Mouse (Mus musculus): Measurements from ENCODE around the gene Elk3. TPM values are rescaled to one million over a fixed set of nuclear protein-coding genes. Genes with fewer than 3 reads are reported as not detected.

Gene Elk3
- polyA plus RNA-seq, 1 experiment from 2014 or later = 53.9 TPM

DNA sequence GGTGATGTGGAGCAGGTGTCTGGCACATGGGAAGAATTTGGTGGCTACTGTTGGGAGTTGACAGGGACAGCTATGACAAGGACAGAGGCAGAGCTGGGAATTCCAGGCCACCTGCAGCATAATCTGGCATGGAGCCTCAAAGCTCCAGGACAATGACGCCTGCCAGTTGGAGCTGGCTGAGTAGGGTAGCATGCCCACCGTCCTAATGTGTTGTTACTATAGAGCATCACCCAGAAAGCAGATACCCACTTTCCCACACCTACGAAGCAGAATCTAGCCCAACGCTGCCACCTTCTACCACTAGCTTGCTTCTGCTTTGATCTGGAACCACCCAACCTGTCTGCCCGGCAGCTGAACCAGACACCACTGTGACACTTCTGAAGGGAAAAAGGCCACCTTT is 46.9 kb downstream of the Elk3 start:
- 77% methylated on average over 5 of the region's 5 CpGs for WGBS
- 0 out of 2 replicates have a peak, but pooled peaks cover 16% of the 10 kb centered on the region for H3K36me3 ChIP-seq (ENCODE audit: insufficient read depth, low read length)
- no peak for TF ChIP-seq CTCF (IDR thresholded peaks at IDR 0.05; ENCODE audit: low read depth)

DNA sequence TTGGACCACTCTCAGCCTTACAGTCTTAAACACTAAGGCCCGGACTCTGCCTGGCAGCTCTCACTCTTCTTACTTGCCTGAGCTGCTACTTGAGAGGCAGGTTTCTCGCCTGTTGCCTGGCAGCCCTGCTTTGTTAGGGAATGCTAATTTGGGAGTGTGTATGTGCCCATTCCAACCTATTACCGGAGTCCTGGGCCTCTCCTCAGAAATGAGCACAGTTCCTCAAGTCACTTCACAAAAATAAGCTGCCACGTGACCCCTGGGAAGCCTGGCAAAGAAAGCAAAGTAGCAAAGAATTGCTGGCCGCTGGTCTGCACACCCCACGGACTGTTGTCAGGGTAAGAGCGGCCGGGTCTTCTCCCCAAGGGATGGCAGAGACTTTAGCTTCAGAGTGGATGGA is 47.5 kb downstream of the Elk3 start:
- H3K4me2 ChIP-seq (ENCODE audit: low read length) = no peak overlapping the region
- ATAC-seq (replicated peaks; ENCODE audit: low FRiP score, low read depth) = no peak
- 0 out of 2 replicates have a peak, but pooled peaks cover 16% of the 10 kb centered on the region for H3K36me3 ChIP-seq (ENCODE audit: insufficient read depth, low read length)
- DNase-seq (ENCODE audit: low spot score) = no peak
- TF ChIP-seq CTCF (IDR thresholded peaks at IDR 0.05; ENCODE audit: low read depth) = no peak
- 65% methylated on average over 8 of the region's 8 CpGs for WGBS
- H3K4me3 ChIP-seq (replicated peaks; ENCODE audit: low read depth, low read length) = no peak overlapping the region
- peak overlapping the region; percentile 31; the same call in 1 of the 2 replicates for H3K27ac ChIP-seq
- H3K4me1 ChIP-seq (replicated peaks; ENCODE audit: insufficient read depth, low read length) = peaks cover 11% of the 10 kb centered on the region
- no peaks in the 10 kb centered on the region for H3K9me3 ChIP-seq (replicated peaks; ENCODE audit: low read length)
- H3K27me3 ChIP-seq (ENCODE audit: insufficient read depth, low read length) = no peaks in the 10 kb centered on the region
- no peak overlapping the region for H3K9ac ChIP-seq (ENCODE audit: low read depth, low read length)

More for the DNA sequence above, 46.9 kb downstream of the Elk3 start:
- no peaks in the 10 kb centered on the region for H3K9me3 ChIP-seq (replicated peaks; ENCODE audit: low read length)
- H3K27ac ChIP-seq = no peak overlapping the region
- H3K4me2 ChIP-seq (ENCODE audit: low read length) = no peak overlapping the region
- H3K4me1 ChIP-seq (replicated peaks; ENCODE audit: insufficient read depth, low read length) = peaks cover 11% of the 10 kb centered on the region
- no peak for DNase-seq (ENCODE audit: low spot score)
- no peak; the same call in 1 of the 2 replicates for ATAC-seq (replicated peaks; ENCODE audit: low FRiP score, low read depth)
- no peak overlapping the region for H3K4me3 ChIP-seq (replicated peaks; ENCODE audit: low read depth, low read length)
- no peak overlapping the region for H3K9ac ChIP-seq (ENCODE audit: low read depth, low read length)
- H3K27me3 ChIP-seq (ENCODE audit: insufficient read depth, low read length) = no peaks in the 10 kb centered on the region

DNA sequence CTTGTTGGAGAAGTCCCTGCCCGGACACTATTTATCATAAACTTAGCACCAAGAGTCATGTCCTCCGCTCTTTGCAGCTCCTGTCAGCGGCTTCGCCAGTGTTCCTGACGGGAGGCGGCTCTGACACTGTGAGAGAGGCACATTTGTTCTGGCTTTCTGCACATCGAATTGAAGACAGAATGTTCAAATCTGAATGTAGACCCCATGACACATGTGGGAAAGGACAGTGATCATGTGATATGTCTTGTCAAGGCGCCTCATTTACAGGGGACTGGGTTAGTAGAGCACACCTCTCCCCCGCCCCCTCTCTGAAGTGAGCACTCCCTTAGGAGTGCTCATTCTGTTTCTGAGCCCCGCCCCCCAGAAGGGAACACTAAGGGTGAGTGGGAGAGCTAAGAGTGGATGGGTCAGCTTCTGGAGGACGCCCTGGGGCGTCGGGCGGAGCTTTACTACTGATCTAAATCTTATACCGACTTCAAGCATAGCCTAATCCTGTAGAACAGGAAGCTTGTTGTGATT is 48.9 kb downstream of the Elk3 start:
- DNase-seq (ENCODE audit: low spot score) (peak; percentile 72), ATAC-seq (replicated peaks; ENCODE audit: low FRiP score, low read depth) (peak; percentile 80)
- Histone ChIP-seq H3K36me3 (ENCODE audit: insufficient read depth, low read length) (0 out of 2 replicates have a peak, but pooled peaks cover 16% of the 10 kb centered on the region), H3K4me1 (replicated peaks; ENCODE audit: insufficient read depth, low read length) (peaks cover 11% of the 10 kb centered on the region), H3K27me3 (ENCODE audit: insufficient read depth, low read length) (no peaks in the 10 kb centered on the region), H3K4me3 (replicated peaks; ENCODE audit: low read depth, low read length) (no peak overlapping the region), H3K4me2 (ENCODE audit: low read length) (peak overlapping the region; percentile 39), H3K27ac (peak overlapping the region; percentile 81), H3K9ac (ENCODE audit: low read depth, low read length) (no peak overlapping the region), H3K9me3 (replicated peaks; ENCODE audit: low read length) (no peaks in the 10 kb centered on the region)
- no peak for TF ChIP-seq CTCF (IDR thresholded peaks at IDR 0.05; ENCODE audit: low read depth)
- 7% methylated on average over 15 of the region's 15 CpGs for WGBS

DNA sequence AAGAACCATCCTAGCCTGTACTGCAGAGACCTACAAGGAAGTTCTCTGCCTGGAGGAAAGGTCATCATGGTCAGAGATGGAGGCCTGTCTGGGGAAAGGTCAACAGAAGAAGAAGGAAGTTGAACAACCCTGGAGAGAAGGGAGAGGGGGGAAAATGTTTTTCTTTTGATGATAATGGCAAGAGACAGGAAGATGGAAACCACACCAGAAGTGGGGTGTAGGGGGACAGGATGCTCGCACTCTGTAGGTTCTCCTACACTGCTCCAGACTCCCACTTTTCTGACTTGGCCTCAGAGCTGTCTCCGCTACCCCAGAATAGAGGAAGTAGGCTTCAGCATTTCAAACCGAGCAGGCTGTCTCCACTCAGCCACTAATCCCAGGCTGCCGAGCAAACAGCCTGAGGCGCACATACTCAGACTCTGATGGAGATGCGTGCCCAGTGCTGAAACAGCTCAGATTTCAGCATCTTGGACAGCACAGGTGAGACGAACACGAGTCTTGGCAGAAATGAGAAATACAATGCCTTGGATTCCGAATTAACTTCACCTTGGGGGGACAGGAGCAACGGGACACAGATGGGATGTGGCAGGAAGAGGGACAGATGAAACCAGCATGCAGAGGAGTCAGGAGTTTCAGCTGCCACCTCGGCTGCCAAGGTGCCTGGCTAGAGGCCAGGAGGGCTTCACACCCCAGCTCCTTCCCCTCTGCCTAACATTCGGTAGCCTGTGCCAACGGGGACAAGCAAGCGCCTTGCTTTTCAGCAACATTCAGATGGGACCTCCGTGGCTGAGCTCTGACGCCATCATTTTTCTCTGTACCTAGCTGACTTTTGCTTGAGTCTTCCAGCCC is 49.6 kb downstream of the Elk3 start:
- H3K9me3 ChIP-seq (replicated peaks; ENCODE audit: low read length) = no peaks in the 10 kb centered on the region
- 0 out of 2 replicates have a peak, but pooled peaks cover 16% of the 10 kb centered on the region for H3K36me3 ChIP-seq (ENCODE audit: insufficient read depth, low read length)
- peaks cover 11% of the 10 kb centered on the region for H3K4me1 ChIP-seq (replicated peaks; ENCODE audit: insufficient read depth, low read length)
- 20% methylated on average over 16 of the region's 16 CpGs for WGBS
- ATAC-seq (replicated peaks; ENCODE audit: low FRiP score, low read depth) (peak; percentile 46; the same call in 1 of the 2 replicates), DNase-seq (ENCODE audit: low spot score) (no peak)
- no peak overlapping the region for H3K4me3 ChIP-seq (replicated peaks; ENCODE audit: low read depth, low read length)
- H3K9ac ChIP-seq (ENCODE audit: low read depth, low read length) = no peak overlapping the region
- H3K27ac ChIP-seq = peak overlapping the region; percentile 81
- peak overlapping the region; percentile 39 for H3K4me2 ChIP-seq (ENCODE audit: low read length)
- no peak for TF ChIP-seq CTCF (IDR thresholded peaks at IDR 0.05; ENCODE audit: low read depth)
- no peaks in the 10 kb centered on the region for H3K27me3 ChIP-seq (ENCODE audit: insufficient read depth, low read length)

DNA sequence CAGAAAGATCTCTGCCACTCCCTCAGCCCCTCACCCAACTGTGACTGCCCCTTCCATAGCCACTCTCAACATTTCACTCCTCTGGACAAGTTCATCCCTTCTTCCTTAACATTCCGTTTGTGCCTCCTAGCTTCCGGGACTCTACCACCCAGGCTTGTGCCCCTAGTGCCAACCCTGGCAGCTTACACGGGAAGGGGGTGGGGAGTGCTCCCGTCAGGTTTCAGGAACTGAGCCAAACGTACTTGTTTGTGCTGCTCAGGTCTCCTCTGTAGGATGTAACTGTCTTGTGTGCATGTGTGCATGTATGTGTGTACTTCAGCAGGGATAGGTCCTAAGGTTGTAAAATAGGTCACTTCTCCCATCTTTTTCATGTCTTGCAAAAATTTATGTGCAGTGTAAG is 51.1 kb downstream of the Elk3 start:
- Histone ChIP-seq H3K9me3 (replicated peaks; ENCODE audit: low read length) (no peaks in the 10 kb centered on the region), H3K36me3 (ENCODE audit: insufficient read depth, low read length) (0 out of 2 replicates have a peak, but pooled peaks cover 15% of the 10 kb centered on the region), H3K27ac (no peak overlapping the region), H3K4me3 (replicated peaks; ENCODE audit: low read depth, low read length) (no peak overlapping the region), H3K4me1 (replicated peaks; ENCODE audit: insufficient read depth, low read length) (peaks cover 16% of the 10 kb centered on the region), H3K9ac (ENCODE audit: low read depth, low read length) (no peak overlapping the region), H3K4me2 (ENCODE audit: low read length) (no peak overlapping the region), H3K27me3 (ENCODE audit: insufficient read depth, low read length) (no peaks in the 10 kb centered on the region)
- TF ChIP-seq CTCF (IDR thresholded peaks at IDR 0.05; ENCODE audit: low read depth) = no peak
- 63% methylated on average over 5 of the region's 5 CpGs for WGBS
- ATAC-seq (replicated peaks; ENCODE audit: low FRiP score, low read depth) (no peak), DNase-seq (ENCODE audit: low spot score) (no peak)

- DNase-seq (ENCODE audit: low spot score) = no peak
- 56% methylated on average over 13 of the region's 13 CpGs for WGBS
- peak overlapping the region; percentile 42; the same call in 1 of the 2 replicates for H3K27ac ChIP-seq
Observed at GRCm38 (mm10) chr10:93255294-93255693, 55.6 kb downstream of the Elk3 start.

More at GRCm38 (mm10) chr10:93255294-93255693, 55.6 kb downstream of the Elk3 start:
- no peak overlapping the region for H3K4me2 ChIP-seq (ENCODE audit: low read length)
- TF ChIP-seq CTCF (IDR thresholded peaks at IDR 0.05; ENCODE audit: low read depth) = no peak
- no peak overlapping the region for H3K4me3 ChIP-seq (replicated peaks; ENCODE audit: low read depth, low read length)
- H3K9ac ChIP-seq (ENCODE audit: low read depth, low read length) = no peak overlapping the region
- no peaks in the 10 kb centered on the region for H3K9me3 ChIP-seq (replicated peaks; ENCODE audit: low read length)
- no peak for ATAC-seq (replicated peaks; ENCODE audit: low FRiP score, low read depth)
- H3K4me1 ChIP-seq (replicated peaks; ENCODE audit: insufficient read depth, low read length) = 0 out of 2 replicates have a peak, but pooled peaks cover 11% of the 10 kb centered on the region
- no peaks in the 10 kb centered on the region for H3K27me3 ChIP-seq (ENCODE audit: insufficient read depth, low read length)
- peaks cover 11% of the 10 kb centered on the region; the same call in 1 of the 2 replicates for H3K36me3 ChIP-seq (ENCODE audit: insufficient read depth, low read length)
